Mouse (Mus musculus): ENCODE measurements around the gene Sept3. TPM values are rescaled to one million over a fixed set of nuclear protein-coding genes. Genes with fewer than 3 reads are reported as not detected.

Gene Sept3
- total RNA-seq, 2 experiments from 2014 or later, result 428 to 442 TPM

- intact Hi-C loops (cut with DNase I), result loop anchor here (5.0 kb wide), 1 partner anchor 151 kb away; no protein-coding TSS in a partner anchor
- DNase-seq (ENCODE audit: low spot score in 2 of 2), result peak; percentile 66 to 82
Measured at GRCm38 (mm10) chr15:82266356-82266755, 8.3 kb upstream of the Sept3 start.

GRCm38 (mm10) chr15:82268185-82268584 lies 6.5 kb upstream of the Sept3 start:
- intact Hi-C loops (cut with DNase I), result loop anchor here (5.0 kb wide), 1 partner anchor 149 kb away; no protein-coding TSS in a partner anchor

GRCm38 (mm10) chr15:82268783-82269182 lies 5.9 kb upstream of the Sept3 start:
- DNase-seq (ENCODE audit: low spot score in 2 of 2), result no peak
- intact Hi-C loops (cut with DNase I), result loop anchor here (5.0 kb wide), 1 partner anchor 149 kb away; no protein-coding TSS in a partner anchor

More at GRCm38 (mm10) chr15:82268185-82268584, 6.5 kb upstream of the Sept3 start:
- DNase-seq (ENCODE audit: low spot score in 2 of 2), result peak; percentile 74 to 91

GRCm38 (mm10) chr15:82271201-82271600 lies 3.5 kb upstream of the Sept3 start:
- DNase-seq (ENCODE audit: low spot score in 2 of 2), result peak; percentile 67 to 76
- intact Hi-C loops (cut with DNase I), result loop anchor here (10.0 kb wide), 1 partner anchor 774 kb away; no protein-coding TSS in a partner anchor

- intact Hi-C loops (cut with DNase I), result loop anchor here (10.0 kb wide), 1 partner anchor 773 kb away; no protein-coding TSS in a partner anchor
- no peak for DNase-seq (ENCODE audit: low spot score in 2 of 2)
Measured at GRCm38 (mm10) chr15:82272295-82272694, 2.4 kb upstream of the Sept3 start.

GRCm38 (mm10) chr15:82274927-82275901 lies 521 bp downstream of the Sept3 start:
- peak; percentile 76 to 81 for DNase-seq (ENCODE audit: low spot score in 2 of 2)
- intact Hi-C loops (cut with DNase I), result loop anchor here (10.0 kb wide), 1 partner anchor 770 kb away; no protein-coding TSS in a partner anchor

- intact Hi-C loops (cut with DNase I), result loop anchor here (10.0 kb wide), 1 partner anchor 767 kb away; no protein-coding TSS in a partner anchor
- peak in 1 of 2 experiments; percentile 65 for DNase-seq (ENCODE audit: low spot score in 2 of 2)
Measured at GRCm38 (mm10) chr15:82277591-82277990, 2.9 kb downstream of the Sept3 start.

- DNase-seq (ENCODE audit: low spot score in 2 of 2), result no peak
Measured at GRCm38 (mm10) chr15:82280638-82281037, 5.9 kb downstream of the Sept3 start.

GRCm38 (mm10) chr15:82286157-82286556 lies 11.5 kb downstream of the Sept3 start:
- no peak for DNase-seq (ENCODE audit: low spot score in 2 of 2)
- intact Hi-C loops (cut with DNase I), result no loop called here

More at GRCm38 (mm10) chr15:82280638-82281037, 5.9 kb downstream of the Sept3 start:
- intact Hi-C loops (cut with DNase I), result no loop called here

- intact Hi-C loops (cut with DNase I), result no loop called here
Measured at GRCm38 (mm10) chr15:82290252-82290651, 15.6 kb downstream of the Sept3 start.

GRCm38 (mm10) chr15:82292851-82293250 lies 18.2 kb downstream of the Sept3 start:
- DNase-seq (ENCODE audit: low spot score in 2 of 2), result no peak
- intact Hi-C loops (cut with DNase I), result no loop called here

More at GRCm38 (mm10) chr15:82290252-82290651, 15.6 kb downstream of the Sept3 start:
- DNase-seq (ENCODE audit: low spot score in 2 of 2), result no peak

GRCm38 (mm10) chr15:82293271-82293711 lies 18.6 kb downstream of the Sept3 start:
- intact Hi-C loops (cut with DNase I), result no loop called here
- peak in 1 of 2 experiments; percentile 68 for DNase-seq (ENCODE audit: low spot score in 2 of 2)

GRCm38 (mm10) chr15:82294059-82294458 lies 19.4 kb downstream of the Sept3 start:
- DNase-seq (ENCODE audit: low spot score in 2 of 2), result peak in 1 of 2 experiments; percentile 61
- intact Hi-C loops (cut with DNase I), result no loop called here

- no peak for DNase-seq (ENCODE audit: low spot score in 2 of 2)
- intact Hi-C loops (cut with DNase I), result no loop called here
Measured at GRCm38 (mm10) chr15:82298764-82299561, 24.3 kb downstream of the Sept3 start, which contains the start of gene Wbp2nl. TSS of gene Wbp2nl (plus strand) at chr15:82298954.

- no peak for DNase-seq (ENCODE audit: low spot score in 2 of 2)
- intact Hi-C loops (cut with DNase I), result no loop called here
Measured at GRCm38 (mm10) chr15:82307107-82307506, 32.4 kb downstream of the Sept3 start.

GRCm38 (mm10) chr15:82308416-82308815 lies 33.7 kb downstream of the Sept3 start:
- no peak for DNase-seq (ENCODE audit: low spot score in 2 of 2)
- intact Hi-C loops (cut with DNase I), result no loop called here

- no peak for DNase-seq (ENCODE audit: low spot score in 2 of 2)
- intact Hi-C loops (cut with DNase I), result no loop called here
Measured at GRCm38 (mm10) chr15:82317839-82318238, 43.1 kb downstream of the Sept3 start.

- DNase-seq (ENCODE audit: low spot score in 2 of 2), result no peak
- intact Hi-C loops (cut with DNase I), result no loop called here
Measured at GRCm38 (mm10) chr15:82319613-82320012, 44.9 kb downstream of the Sept3 start.

GRCm38 (mm10) chr15:82322195-82322594 lies 47.5 kb downstream of the Sept3 start:
- no peak for DNase-seq (ENCODE audit: low spot score in 2 of 2)
- intact Hi-C loops (cut with DNase I), result no loop called here
